Mouse (Mus musculus): ENCODE data around the gene Sik1.

The Sik1 gene

GRCm38 (mm10) chr17:31875326-31875930, 19.8 kb upstream of the Sik1 start:
- DNase-seq, result peak; percentile 92

- peak; percentile 94 for DNase-seq
Observed at GRCm38 (mm10) chr17:31874691-31875090, 19.1 kb upstream of the Sik1 start.

GRCm38 (mm10) chr17:31873973-31874372, 18.4 kb upstream of the Sik1 start:
- DNase-seq, result peak; percentile 99

GRCm38 (mm10) chr17:31873185-31873870, 17.7 kb upstream of the Sik1 start:
- DNase-seq, result peak; percentile 92

- DNase-seq, result peak; percentile 84
Observed at GRCm38 (mm10) chr17:31872826-31873165, 17.2 kb upstream of the Sik1 start.

GRCm38 (mm10) chr17:31871968-31872825, 16.6 kb upstream of the Sik1 start:
- peak; percentile 93 for DNase-seq

- peak; percentile 85 for DNase-seq
Observed at GRCm38 (mm10) chr17:31870931-31871421, 15.4 kb upstream of the Sik1 start.

GRCm38 (mm10) chr17:31870446-31870845, 14.8 kb upstream of the Sik1 start:
- DNase-seq, result peak; percentile 51

GRCm38 (mm10) chr17:31868076-31868475, 12.5 kb upstream of the Sik1 start:
- peak; percentile 84 for DNase-seq

- peak; percentile 86 for DNase-seq
Observed at GRCm38 (mm10) chr17:31867061-31867460, 11.5 kb upstream of the Sik1 start.

- DNase-seq, result peak; percentile 90
Observed at GRCm38 (mm10) chr17:31865636-31866035, 10.0 kb upstream of the Sik1 start.

- DNase-seq, result peak; percentile 85
Observed at GRCm38 (mm10) chr17:31864666-31865450, 9.3 kb upstream of the Sik1 start.

GRCm38 (mm10) chr17:31863151-31863815, 7.7 kb upstream of the Sik1 start:
- peak; percentile 90 for DNase-seq

GRCm38 (mm10) chr17:31862136-31862535, 6.5 kb upstream of the Sik1 start:
- peak; percentile 96 for DNase-seq

- peak; percentile 76 for DNase-seq
Observed at GRCm38 (mm10) chr17:31861661-31862060, 6.1 kb upstream of the Sik1 start.

- DNase-seq, result peak; percentile 90
Observed at GRCm38 (mm10) chr17:31860856-31861255, 5.3 kb upstream of the Sik1 start.

GRCm38 (mm10) chr17:31859367-31859766, 3.8 kb upstream of the Sik1 start:
- peak; percentile 18 for DNase-seq

GRCm38 (mm10) chr17:31858786-31859185, 3.2 kb upstream of the Sik1 start:
- peak; percentile 89 for DNase-seq

GRCm38 (mm10) chr17:31857903-31858426, 2.4 kb upstream of the Sik1 start:
- DNase-seq, result peak; percentile 94

- peak; percentile 94 for DNase-seq
Observed at GRCm38 (mm10) chr17:31857251-31857650, 1.6 kb upstream of the Sik1 start.

- peak; percentile 100 for DNase-seq
Observed at GRCm38 (mm10) chr17:31856519-31857160, 1.0 kb upstream of the Sik1 start.

Data from heart, adult 11 months (tissue).